In genomic region chr1:179141071-179141650, GRCm38 (mm10) we compare ENCODE assay signal across 18 mouse cellular contexts.
DNase-seq lines count a peak whose midpoint lies in the region; ATAC-seq lines count a peak whose summit lies in the region.
"Had no signal": no experiment of that assay in that cellular context is flagged by ENCODE, and none has a peak within 500 bp of the region (broad histone marks: within the 10 kb centered on the region; RNA-seq: fewer than 3 reads in every experiment).

No protein-coding gene starts in this region.

- DNase-seq in adrenal gland, adult (ENCODE audit: inconsistent age in 2 of 2, low spot score in 1 of 2): peak; percentile 42 to 73
- DNase-seq in adrenal gland, postnatal 10 days: no peak
- peak; percentile 26 for DNase-seq in 3134 (ENCODE audit: extremely low read depth, insufficient read length, low spot score)
- peak; percentile 5 to 30 for DNase-seq in adrenal gland, postnatal 36 days
- DNase-seq in fat pad, adult 2 months (ENCODE audit: extremely low read depth, low read depth, low spot score): peak; percentile 46
- DNase-seq in spleen, postnatal 10 days (ENCODE audit: low spot score in 2 of 2): no peak
- no peak for DNase-seq in layer of hippocampus, adult 9-11 months
- DNase-seq: cerebellum, adult 8-10 months; forebrain, postnatal 0 days; gastrocnemius, postnatal 36 days; heart, postnatal 36 days; kidney, adult 18-20 months; kidney, postnatal 10 days; left cerebral cortex, postnatal 4 days; liver, postnatal 0 days; spleen, adult 18-20 months had no signal

- ATAC-seq in inflammation-experienced regulatory T-cells, adult 6 months: no peak
- ATAC-seq: forebrain, postnatal 0 days; liver, postnatal 0 days; lung, postnatal 0 days had no signal

Comparison
In these comparisons a context has a peak if more than half of its experiments do, and no peak if none do; other contexts are left out.
1. DNase-seq: peak in adrenal gland, adult (2 of 2), 3134 (single experiment), adrenal gland, postnatal 36 days (2 of 2) and fat pad, adult 2 months (single experiment); none in adrenal gland, postnatal 10 days (single experiment), spleen, postnatal 10 days (0 of 2) and layer of hippocampus, adult 9-11 months (single experiment).